Mouse (Mus musculus): ENCODE results near the gene Rbm8a. TPM values are rescaled to one million over a fixed set of nuclear protein-coding genes. Genes with fewer than 3 reads are reported as not detected.
"Not testable (repeated sequence)": the region's sequence is repeated elsewhere in the genome, so short reads cannot be mapped to it uniquely, and the experiment has no call there.

Gene Rbm8a
- total RNA-seq, 2 experiments from 2014 or later: 19.9 to 29.7 TPM

DNA sequence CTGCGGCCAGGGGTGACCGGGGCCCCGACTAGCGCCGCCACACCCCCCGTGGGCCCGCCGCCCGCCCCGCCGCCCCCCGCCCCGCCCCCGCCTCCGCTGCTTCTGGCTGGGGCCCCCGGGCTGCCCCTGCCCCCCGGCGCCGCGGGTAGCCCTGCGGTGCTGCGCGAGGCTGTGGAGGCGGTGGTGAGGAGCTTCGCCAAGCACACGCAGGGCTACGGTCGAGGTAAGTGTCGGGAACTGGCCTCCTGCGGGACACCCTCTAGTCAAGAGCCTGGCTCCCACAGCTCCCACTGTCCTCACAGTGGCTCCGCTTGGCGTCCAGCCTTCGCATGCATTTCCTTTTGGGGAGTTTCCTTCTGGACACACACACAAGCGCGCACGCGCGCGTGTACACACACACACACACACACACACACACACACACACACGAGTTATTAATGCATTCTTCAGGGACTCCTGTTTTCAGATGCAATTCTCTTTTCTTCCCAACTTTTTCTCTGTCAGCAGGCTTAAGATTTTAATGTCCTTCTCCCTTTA lies 28.4 kb upstream of the Rbm8a start:
- intact Hi-C loops (cut with DNase I): no loop called here
- peak; percentile 54 to 69 for DNase-seq

DNA sequence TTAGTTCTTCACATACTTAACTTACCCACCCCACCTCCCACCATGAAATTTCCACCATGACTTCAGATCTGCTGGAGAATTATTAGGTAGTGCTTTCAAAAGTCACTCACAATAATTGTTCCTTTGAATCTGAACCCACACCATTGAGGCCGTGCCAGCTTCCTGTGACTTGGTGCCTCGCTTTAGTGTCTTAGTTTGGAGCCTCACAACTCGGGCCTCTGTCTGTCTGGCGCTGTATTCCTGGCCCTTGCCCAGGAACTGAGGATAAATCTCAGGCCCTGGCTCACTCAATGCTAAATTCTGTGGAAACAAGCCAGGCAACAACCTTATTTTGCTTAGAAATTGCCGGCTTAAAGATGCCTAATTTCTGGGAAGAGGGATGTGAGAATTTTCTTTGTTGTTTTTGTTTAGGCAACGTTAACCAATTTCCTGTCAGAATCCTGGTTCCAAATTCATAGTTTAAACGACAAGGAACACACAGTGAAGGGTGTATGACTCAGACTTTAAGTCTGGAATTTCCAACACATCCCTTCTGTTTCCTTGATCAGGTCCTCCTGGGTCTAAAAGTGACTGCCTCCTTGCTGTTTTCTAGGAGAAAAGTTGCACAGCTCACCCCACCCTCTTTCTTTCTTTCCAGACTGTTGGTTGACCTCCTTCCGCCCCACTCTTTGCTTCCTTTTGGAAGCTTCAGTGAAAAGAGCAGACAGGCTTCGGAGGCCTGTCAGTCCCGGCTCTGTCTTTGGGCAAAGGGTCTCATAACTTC lies 27.6 kb upstream of the Rbm8a start:
- intact Hi-C loops (cut with DNase I): no loop called here
- no peak for DNase-seq

DNA sequence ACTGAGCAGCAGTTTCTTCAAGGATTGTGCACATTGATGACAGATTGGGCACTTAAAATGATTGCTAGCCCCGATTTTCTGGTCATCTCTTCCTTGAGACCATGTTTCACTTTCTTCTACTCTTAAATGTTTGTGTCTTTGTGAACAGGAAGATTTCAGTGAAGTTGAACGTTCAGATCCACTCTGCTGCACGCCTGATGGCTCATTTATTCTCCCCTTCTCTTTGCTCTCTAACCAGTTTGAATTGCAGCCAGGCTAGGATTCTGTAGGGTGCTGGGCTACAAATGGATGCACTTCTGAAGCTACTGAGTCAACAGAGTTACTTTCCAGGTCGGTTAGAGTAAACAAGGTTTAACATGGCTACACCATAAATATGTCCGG lies 27.0 kb upstream of the Rbm8a start:
- intact Hi-C loops (cut with DNase I): no loop called here
- no peak for DNase-seq

DNA sequence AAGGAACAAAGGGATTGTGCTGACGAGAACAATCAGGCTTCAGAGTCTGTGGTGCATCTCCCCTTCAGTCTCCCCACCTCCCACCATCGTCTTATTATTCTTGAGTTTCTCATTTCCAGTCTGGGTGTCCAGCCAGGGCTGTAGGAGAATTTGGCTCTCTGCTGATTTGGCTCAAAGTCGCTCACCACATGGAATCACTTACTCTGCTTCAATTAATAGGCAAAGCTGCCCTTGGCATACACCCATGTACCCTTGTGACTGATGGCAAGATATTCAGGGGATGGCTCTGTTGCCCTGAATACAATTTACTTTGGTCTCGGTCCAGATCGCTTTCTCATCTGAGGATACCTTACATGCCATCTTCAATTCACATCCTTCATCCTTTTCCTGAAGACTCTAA lies 26.4 kb upstream of the Rbm8a start:
- intact Hi-C loops (cut with DNase I): no loop called here
- DNase-seq: no peak

DNA sequence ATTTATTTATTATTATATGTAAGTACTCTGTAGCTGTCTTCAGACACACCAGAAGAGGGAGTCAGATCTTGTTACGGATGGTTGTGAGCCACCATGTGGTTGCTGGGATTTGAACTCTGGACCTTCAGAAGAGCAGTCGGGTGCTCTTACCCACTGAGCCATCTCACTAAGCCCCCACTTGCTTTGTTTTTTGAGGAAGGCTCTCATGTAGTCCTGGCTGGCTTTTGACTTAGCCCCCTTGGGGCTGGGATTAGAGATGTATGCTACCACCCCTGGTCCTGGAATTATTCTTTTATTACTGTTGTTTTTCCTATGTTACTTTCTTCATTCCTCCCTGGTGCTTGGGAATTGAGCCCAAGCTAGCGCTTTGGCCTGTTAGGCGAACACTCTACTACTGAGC lies 23.7 kb upstream of the Rbm8a start:
- DNase-seq; intact Hi-C loops (cut with DNase I): not testable (repeated sequence)

DNA sequence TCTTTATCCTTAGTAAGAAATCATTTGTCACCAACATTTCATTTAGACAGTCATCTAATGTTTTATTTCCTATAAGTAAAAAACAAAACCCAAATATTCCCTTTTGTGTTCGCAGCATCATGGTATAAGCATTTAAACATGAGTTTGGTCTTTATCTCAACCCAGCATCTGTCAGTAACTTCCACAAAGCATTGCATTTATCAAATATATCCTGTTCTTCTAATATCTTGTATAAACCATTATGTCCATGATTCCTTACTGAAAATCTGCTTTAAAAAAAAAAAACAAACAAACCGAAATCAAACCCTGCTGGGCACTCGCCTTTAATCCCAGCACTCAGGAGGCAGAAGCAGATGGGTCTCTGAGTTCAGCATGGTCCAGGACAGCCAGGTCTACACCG lies 23.1 kb upstream of the Rbm8a start:
- intact Hi-C loops (cut with DNase I): no loop called here
- DNase-seq: no peak

DNA sequence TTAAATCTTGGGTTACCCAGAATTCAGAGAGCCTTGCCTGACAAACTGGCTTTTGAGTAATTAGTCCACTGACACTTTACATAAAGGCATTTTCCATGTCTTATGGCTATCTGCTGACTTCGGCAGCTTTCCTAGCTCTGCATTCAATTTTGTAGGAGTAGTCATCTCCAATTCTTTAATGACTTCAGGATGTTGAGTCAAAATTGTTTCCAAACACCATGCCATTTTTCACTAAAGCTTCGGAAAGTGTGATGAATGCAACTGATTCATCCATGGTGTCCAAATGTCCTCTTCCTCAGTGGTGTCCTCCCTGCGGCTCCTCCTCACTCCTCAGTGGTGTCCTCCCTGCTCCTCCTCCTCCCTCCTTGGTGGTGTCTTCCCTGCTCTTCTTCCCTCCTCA lies 11.8 kb upstream of the Rbm8a start:
- intact Hi-C loops (cut with DNase I): no loop called here
- no peak for DNase-seq

DNA sequence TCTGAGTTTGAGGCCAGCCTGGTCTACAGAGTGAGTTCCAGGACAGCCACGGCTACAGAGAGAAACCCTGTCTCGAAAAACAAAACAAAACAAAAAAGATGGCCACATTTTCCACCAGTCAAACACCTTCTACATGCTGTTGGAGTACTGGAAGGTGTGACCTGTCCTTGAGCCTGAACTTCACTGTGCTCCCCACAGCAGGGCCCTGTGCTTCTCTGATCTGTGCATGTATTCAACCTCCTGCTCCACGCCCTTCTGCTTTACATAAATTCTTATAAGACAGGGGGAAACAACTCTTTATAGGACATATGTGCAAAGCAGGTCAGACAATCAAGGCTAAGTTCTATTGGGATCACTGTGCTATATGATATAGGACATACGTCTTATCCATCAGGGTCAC lies 6.5 kb upstream of the Rbm8a start:
- no peak for DNase-seq
- intact Hi-C loops (cut with DNase I): no loop called here

DNA sequence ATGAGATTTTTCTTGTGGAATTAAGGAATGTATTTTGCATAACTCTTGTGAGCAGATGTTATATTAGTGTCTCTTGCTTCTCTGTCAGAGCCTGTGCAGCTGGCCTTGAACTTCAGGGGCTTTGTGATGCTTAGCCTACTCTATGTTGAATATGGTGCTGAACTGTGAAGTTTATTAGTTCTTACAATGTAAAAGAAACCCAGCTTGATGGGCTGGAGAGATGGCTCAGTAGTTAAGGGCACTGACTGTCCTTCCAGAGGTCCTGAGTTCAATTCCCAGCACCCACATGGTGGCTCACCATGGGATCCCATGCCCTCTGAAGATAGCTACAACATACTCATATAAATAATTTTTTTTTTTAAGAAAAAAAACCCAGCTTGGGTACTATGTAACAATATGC lies 2.3 kb downstream of the Rbm8a start:
- intact Hi-C loops (cut with DNase I): no loop called here
- DNase-seq: no peak

DNA sequence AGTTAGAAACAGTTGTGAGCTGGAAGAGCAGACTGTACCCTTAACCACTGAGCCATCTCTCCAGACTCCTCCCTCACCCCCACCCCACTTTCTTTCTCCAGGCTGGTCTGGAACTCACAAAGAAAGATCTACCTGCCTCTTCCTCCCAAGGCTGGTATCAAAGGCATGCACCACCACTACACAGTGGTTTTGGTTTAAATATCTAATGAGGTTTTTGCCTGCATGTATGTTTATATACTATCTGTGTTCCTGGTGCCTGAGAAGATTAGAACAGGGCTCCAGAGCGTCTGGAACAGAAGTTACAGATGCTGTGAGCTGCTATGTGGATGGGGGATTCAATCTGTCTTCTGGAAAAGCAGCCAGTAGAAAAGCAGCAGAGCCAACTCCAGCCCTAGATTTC lies 4.3 kb downstream of the Rbm8a start:
- intact Hi-C loops (cut with DNase I): no loop called here
- DNase-seq: no peak

DNA sequence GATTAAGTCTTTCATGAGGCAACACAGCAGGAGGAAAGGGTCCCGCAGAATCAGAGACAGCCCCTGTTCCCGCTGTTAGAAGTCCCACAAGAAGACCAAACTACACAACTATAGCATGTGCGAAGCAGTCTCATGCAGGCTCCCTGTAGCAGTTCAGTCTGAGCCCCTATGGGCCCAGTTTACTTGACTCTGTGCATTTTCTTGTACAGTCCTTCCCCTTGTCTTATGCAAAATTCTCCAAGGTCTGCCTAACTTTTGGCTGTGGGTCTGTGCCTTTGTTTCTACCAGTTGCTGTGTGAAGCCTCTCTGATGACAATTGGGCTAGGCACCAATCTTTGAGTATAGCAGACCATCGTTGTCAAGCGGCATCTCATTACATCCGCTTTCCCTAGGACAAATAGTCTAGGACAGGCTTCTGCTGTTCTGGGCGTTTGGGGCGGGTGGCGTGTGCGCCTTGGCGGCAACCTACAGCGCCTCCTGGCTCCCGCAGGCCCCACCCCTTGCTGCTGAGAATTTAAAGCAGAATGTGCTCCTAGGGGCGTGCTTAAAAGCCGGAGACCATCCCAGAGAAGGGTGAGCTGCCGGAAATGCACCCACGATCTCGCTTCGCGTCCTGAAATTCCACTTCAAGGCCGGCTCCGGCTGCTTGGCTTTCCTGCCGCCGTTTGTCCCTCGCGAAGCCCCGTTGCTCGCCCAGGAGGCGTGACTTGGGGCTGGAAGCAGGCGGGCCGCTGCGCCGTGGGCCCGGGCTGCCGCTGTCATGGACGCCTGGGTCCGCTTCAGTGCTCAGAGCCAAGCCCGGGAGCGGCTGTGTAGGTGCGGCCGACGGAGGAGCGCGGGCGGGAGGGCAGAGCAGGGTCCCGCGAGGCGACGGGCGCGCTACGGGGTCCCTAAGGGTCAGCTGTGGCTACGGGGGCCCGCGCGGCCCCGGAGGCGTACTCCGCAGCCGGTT lies 5.5 kb downstream of the Rbm8a start, which contains the start of the genes Pex11b and Gm42957:
Gene Pex11b, plus strand, starts transcription at position 449 of the 952 bp plus-strand sequence.
Gene Gm42957, plus strand, starts transcription at position 547 of the 952 bp plus-strand sequence.
- intact Hi-C loops (cut with DNase I): loop anchor here (5.0 kb wide), 2 partner anchors 38 to 53 kb away; partner anchors contain the start of gene Ankrd34a
- DNase-seq: peak; percentile 81 to 84

DNA sequence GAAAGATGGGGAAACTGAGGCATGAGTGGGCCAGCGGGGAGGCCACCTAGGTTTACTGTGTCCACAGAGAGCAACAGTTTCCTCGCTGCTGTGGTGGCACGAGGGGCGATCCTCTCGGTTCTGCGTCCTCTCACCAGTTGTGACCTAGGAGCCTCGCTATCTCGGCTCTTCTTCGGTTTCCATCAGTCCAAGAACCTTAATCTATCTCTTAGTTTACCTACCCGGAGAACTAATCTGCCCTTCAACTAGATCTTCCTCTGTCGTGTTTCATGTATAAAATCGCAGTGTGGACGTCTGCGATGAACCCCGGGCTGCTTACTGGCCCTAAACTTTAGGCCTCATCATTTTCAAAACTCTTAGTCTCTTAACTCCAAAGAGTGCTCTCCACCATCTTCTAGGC lies 6.2 kb downstream of the Rbm8a start:
- no peak for DNase-seq

DNA sequence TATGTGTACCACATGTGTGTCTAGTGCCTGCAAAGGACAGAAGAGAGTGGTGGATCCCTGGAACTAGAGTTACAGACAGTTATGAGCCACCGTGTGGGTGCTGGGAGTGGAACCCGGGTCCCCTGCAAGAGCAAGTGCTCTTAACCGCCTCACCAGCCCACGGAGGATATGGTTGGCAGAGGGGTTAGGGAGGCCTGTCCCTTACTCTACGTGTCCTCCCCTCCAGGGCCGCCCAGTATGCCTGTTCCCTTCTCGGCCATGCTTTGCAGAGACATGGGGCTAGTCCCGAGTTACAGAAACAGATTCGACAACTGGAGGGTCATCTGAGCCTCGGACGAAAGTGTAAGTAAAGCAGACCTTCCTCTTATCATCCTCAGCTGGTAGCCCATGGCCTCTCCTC lies 6.7 kb downstream of the Rbm8a start:
- intact Hi-C loops (cut with DNase I): loop anchor here (2.0 to 5.0 kb wide), 3 partner anchors 39 to 90 kb away; partner anchors contain the start of gene Ankrd34a
- no peak for DNase-seq

More for the DNA sequence above, 6.2 kb downstream of the Rbm8a start:
- intact Hi-C loops (cut with DNase I): loop anchor here (2.0 to 5.0 kb wide), 3 partner anchors 39 to 89 kb away; partner anchors contain the start of gene Ankrd34a

DNA sequence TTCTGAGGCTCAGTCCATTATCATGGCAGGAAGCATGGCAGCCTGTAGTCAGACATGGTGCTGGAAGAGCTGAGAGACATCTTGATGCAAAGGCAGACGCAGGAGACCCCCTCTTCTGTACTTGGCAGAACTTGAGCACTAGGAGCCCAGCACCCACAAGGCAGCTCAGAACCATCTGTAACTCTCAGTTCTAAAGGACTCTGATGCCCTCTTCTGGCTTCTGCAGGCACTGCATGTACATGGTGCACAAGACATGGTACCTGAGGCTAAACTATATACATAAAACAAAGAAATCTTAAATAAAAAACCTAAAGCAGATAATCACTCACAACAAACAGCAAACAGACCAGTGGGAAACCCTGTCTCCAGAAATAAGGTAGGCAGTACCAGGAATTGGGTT lies 9.5 kb downstream of the Rbm8a start:
- peak; percentile 48 to 51 for DNase-seq

DNA sequence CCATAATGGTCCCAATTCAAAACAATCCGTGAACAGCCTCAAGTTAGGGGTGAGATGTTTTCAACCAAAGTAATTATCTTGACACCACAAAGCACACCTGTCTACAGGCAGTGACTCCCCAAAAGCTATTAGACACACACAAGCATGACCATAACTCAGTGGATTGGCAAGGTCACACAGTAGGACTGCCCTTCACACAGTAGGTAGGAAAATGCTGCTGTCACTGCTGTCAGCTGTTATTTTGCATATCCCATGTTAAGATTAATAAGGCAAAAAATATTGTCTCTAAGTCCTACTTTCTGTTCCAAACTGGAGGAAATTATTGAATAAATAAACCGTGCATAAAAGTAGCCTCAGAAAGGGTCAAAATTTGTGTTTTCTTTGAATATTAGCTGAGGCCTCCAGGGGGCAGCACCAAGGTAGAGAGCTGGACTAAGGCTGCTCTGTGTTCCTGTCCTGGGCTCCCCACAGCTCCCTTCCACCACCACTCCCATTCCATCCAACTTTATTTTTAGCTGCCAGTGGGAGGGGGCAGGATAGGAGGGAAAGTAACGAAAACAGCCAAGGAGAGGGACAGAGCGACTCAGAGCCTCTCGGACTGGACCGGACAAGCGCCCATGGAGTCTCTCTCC lies 15.4 kb downstream of the Rbm8a start, which contains the start of gene Itga10:
Gene Itga10, plus strand, starts transcription at position 567 of the 632 bp plus-strand sequence.
- peak; percentile 28 to 44 for DNase-seq
- intact Hi-C loops (cut with DNase I): no loop called here

More for the DNA sequence above, 9.5 kb downstream of the Rbm8a start:
- intact Hi-C loops (cut with DNase I): loop anchor here (5.0 kb wide), 2 partner anchors 42 to 57 kb away; partner anchors contain the start of gene Ankrd34a

DNA sequence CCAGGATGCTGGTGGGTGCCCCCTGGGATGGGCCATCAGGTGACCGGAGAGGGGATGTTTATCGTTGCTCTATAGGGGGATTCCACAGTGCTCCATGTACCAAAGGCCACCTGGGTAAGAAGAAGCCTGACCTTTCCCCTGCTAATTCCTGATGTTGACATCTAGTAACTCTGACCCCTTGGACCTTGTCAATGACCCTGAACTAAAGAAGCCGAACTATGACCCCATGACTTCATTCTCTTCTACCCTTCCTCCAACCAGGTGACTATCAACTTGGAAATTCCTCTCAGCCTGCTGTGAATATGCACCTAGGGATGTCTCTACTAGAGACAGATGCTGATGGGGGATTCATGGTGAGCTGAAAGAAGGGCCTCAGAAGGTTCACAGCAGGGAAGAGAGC lies 17.6 kb downstream of the Rbm8a start:
- intact Hi-C loops (cut with DNase I): no loop called here
- DNase-seq: no peak

DNA sequence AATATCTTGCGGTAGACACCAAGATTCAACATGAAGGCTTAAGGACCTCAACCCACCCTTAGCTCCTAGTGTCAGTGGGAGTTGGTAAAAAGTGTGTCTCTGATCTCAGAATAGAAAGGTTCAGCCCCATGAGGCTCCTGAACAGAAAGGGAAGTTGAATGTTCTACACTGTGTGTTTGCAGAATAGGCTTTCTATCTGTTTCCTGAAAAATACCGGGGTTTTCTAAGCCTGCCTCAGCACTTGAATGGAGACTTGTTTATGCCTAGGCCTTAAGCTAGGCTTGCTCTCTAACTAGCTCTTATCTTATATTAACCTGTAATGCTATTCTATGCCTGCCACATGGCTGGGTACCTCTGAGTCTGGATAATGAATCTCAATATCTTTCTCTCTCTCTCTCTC lies 31.2 kb downstream of the Rbm8a start:
- DNase-seq: no peak
- intact Hi-C loops (cut with DNase I): loop anchor here (1.0 kb wide), 1 partner anchor 30 kb away; no protein-coding TSS in a partner anchor

DNA sequence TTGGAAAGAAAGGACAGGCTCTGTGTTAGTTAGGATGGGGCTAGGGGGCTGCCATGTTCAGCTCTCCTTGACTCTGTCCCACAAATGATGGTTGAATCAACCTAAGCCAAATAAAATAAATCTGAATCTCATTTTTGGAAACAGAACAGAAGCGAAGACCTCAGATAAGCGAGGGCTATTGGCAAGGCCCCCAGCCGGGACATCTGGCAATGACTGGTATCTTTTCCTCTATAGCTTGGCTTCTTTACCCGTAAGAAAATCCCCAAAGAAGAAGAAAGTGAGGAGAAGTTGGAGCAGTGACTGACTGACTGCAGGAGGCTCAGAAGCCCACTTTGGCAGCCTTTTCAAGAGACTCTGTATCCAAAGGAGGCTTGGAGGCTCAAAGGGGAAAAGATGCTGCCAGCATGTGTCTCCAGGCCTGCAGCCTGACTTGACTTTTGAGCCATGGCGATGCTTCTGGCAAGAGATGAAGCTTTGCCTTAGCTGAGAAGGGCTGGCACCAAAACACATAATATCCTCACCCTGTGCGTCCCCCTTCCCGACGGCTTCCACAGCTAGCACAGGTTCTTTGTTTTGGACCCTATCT lies 33.1 kb downstream of the Rbm8a start:
- intact Hi-C loops (cut with DNase I): no loop called here
- no peak for DNase-seq

DNA sequence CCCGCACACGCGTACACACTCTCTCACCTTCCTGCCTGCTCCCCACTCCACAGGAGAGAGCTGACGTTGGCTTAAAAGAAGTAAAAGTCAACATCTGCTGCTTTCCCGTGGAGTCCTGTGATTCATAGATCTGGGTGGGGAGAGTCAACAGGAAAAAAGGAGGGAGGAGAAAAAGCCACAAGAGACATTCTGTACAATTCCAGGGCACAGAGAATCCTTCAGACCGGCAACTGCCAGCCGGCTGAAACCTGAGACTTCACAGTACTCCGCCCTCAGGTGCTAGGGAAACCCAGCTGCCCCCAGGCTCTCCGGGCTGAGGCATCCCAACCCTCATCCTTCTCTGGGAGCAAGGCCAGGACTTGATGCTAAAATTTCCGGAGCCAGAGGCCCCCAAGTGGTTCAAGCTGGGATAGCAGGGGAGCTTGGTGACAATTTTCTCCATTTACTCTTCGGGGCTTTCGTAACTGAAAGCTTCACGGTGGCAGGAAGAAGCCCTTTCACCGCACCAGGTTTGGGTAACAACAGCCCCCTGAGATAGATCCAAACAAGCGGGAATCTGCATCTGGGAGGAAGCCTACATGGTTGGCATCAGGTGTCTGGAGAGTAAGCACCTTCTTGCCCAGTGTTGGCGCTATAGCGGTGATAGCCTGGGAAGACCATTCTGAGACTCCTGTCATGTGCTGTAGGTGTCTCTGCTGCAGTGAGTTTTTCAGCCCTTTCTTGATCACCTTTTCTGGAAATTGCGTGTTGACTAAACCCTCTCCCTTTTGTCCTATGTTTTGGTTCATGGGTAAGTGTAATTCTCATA lies 33.9 kb downstream of the Rbm8a start:
- peak; percentile 80 to 85 for DNase-seq
- intact Hi-C loops (cut with DNase I): no loop called here

Measured in gastrocnemius, postnatal 36 days (tissue).